Mouse (Mus musculus) bone marrow macrophage, adult 2 months (primary cell): ENCODE measurements around the gene Dnmt3c.

Experiments used
- CTCF ChIP-seq: IDR thresholded peaks from 2 replicates; pipeline ENCODE4 v1.5.1; 2012; ENCODE audit warnings: low read depth, mild to moderate bottlenecking, low read length, moderate library complexity
- POLR2A ChIP-seq: IDR thresholded peaks from 2 replicates; pipeline ENCODE4 v1.6.1; 2012; ENCODE audit warnings: mild to moderate bottlenecking, low read depth, low read length, borderline replicate concordance

- TF ChIP-seq CTCF (no peak), POLR2A (no peak)
Observed at GRCm38 (mm10) chr2:153672619-153673018, 23.8 kb upstream of the Dnmt3c start.
